Mouse (Mus musculus): ENCODE results near the gene Mrpl33. TPM values are rescaled to one million over a fixed set of nuclear protein-coding genes. Genes with fewer than 3 reads are reported as not detected.

The Mrpl33 gene
- 237 and 243 TPM in 2 replicates for polyA plus RNA-seq (2016; fragmentation: Nextera tagmentation; extraction: Ambion mirVana)

- H3K9me3 ChIP-seq: no peaks in the 10 kb centered on the region
- WGBS: 7% methylated on average over 26 of the region's 26 CpGs
- H3K27ac ChIP-seq (replicated peaks): peak within 1 kb of the TSS; percentile 71
- peak within 1 kb of the TSS; percentile 57 for H3K4me3 ChIP-seq
- no peaks in the 10 kb centered on the region for H3K36me3 ChIP-seq (replicated peaks)
- peak; percentile 57 for DNase-seq (ENCODE audit: low spot score)
- H3K27me3 ChIP-seq (replicated peaks; ENCODE audit: low read depth, poor library complexity, severe bottlenecking): peaks cover 20% of the 10 kb centered on the region
- H3K4me1 ChIP-seq: peaks cover 18% of the 10 kb centered on the region
Measured at GRCm38 (mm10) chr5:31596481-31597429, at the start of gene Mrpl33. TSS of gene Mrpl33 (plus strand) at chr5:31596935.

DNA sequence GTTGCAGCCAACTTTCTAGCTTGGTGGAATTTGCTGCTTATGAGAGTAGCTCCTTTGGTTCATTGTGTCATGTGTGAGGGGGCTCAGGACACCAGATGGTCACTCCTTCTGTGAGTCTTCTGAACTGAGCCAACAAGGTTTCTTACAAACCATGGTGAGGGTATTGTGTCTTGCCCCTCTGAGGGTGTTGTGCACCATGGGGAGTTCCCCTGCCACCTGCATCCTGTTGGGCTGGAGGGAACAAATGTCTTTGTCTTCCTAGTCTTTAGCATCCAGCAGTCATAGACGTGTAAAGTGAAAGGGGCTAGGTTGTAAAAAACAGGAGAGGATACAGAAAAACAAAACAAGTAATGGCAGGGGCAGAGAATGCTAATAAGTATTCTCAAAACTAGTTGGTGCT lies 37.3 kb upstream of the Mrpl33 start:
- H3K9me3 ChIP-seq: no peaks in the 10 kb centered on the region
- peaks cover 66% of the 10 kb centered on the region for H3K36me3 ChIP-seq (replicated peaks)
- no peaks in the 10 kb centered on the region for H3K27me3 ChIP-seq (replicated peaks; ENCODE audit: low read depth, poor library complexity, severe bottlenecking)
- H3K4me1 ChIP-seq: peaks cover 4% of the 10 kb centered on the region; the same call in 1 of the 2 replicates
- H3K4me3 ChIP-seq: no peak overlapping the region
- no peak overlapping the region for H3K27ac ChIP-seq (replicated peaks)
- no peak for DNase-seq (ENCODE audit: low spot score)
- WGBS: 52% methylated on average over 1 of the region's 1 CpGs

GRCm38 (mm10) chr5:31560352-31560751 lies 36.4 kb upstream of the Mrpl33 start:
- H3K4me1 ChIP-seq: peaks cover 4% of the 10 kb centered on the region; the same call in 1 of the 2 replicates
- no peak overlapping the region for H3K4me3 ChIP-seq
- no peak for DNase-seq (ENCODE audit: low spot score)
- peaks cover 64% of the 10 kb centered on the region for H3K36me3 ChIP-seq (replicated peaks)
- no peak overlapping the region for H3K27ac ChIP-seq (replicated peaks)
- 96% methylated on average over 2 of the region's 2 CpGs for WGBS
- no peaks in the 10 kb centered on the region for H3K27me3 ChIP-seq (replicated peaks; ENCODE audit: low read depth, poor library complexity, severe bottlenecking)
- H3K9me3 ChIP-seq: no peaks in the 10 kb centered on the region

GRCm38 (mm10) chr5:31562036-31562666 lies 34.6 kb upstream of the Mrpl33 start:
- Histone ChIP-seq H3K27ac (replicated peaks) (no peak overlapping the region), H3K36me3 (replicated peaks) (peaks cover 46% of the 10 kb centered on the region), H3K27me3 (replicated peaks; ENCODE audit: low read depth, poor library complexity, severe bottlenecking) (no peaks in the 10 kb centered on the region), H3K9me3 (no peaks in the 10 kb centered on the region), H3K4me1 (peaks cover 4% of the 10 kb centered on the region; the same call in 1 of the 2 replicates), H3K4me3 (no peak overlapping the region)
- DNase-seq (ENCODE audit: low spot score): no peak
- WGBS: 90% methylated on average over 7 of the region's 7 CpGs

GRCm38 (mm10) chr5:31563496-31563895 lies 33.2 kb upstream of the Mrpl33 start:
- Histone ChIP-seq H3K9me3 (no peaks in the 10 kb centered on the region), H3K27ac (replicated peaks) (no peak overlapping the region), H3K4me1 (peaks cover 4% of the 10 kb centered on the region; the same call in 1 of the 2 replicates), H3K4me3 (no peak overlapping the region), H3K27me3 (replicated peaks; ENCODE audit: low read depth, poor library complexity, severe bottlenecking) (no peaks in the 10 kb centered on the region), H3K36me3 (replicated peaks) (peaks cover 39% of the 10 kb centered on the region)
- 9% methylated on average over 6 of the region's 6 CpGs for WGBS
- DNase-seq (ENCODE audit: low spot score): peak; percentile 80

GRCm38 (mm10) chr5:31563905-31564304 lies 32.8 kb upstream of the Mrpl33 start:
- peaks cover 4% of the 10 kb centered on the region; the same call in 1 of the 2 replicates for H3K4me1 ChIP-seq
- WGBS: 51% methylated on average over 7 of the region's 7 CpGs
- H3K4me3 ChIP-seq: no peak overlapping the region
- H3K9me3 ChIP-seq: no peaks in the 10 kb centered on the region
- no peaks in the 10 kb centered on the region for H3K27me3 ChIP-seq (replicated peaks; ENCODE audit: low read depth, poor library complexity, severe bottlenecking)
- no peak for DNase-seq (ENCODE audit: low spot score)
- H3K36me3 ChIP-seq (replicated peaks): peaks cover 39% of the 10 kb centered on the region
- H3K27ac ChIP-seq (replicated peaks): no peak overlapping the region

DNA sequence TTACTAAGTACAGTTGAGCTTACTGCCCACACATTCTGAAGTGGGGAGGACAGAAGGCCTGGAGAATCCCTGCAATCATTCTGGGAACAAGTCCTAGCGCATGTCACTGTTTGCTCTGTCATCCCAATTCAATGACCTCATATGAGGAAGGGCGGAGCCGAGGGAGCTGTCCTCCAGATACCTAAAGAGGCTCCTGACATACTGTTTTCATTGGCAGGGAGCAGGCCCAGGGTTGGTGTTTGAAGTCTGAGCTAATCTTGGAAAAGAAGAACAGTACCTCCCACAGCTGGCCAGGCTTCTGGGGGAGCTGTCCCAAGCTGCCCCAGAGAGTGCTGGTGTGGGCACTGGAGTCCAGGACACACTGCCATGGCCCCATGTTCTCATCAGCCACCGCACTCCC lies 31.8 kb upstream of the Mrpl33 start:
- H3K36me3 ChIP-seq (replicated peaks): peaks cover 33% of the 10 kb centered on the region
- no peak for DNase-seq (ENCODE audit: low spot score)
- no peak overlapping the region for H3K27ac ChIP-seq (replicated peaks)
- no peak overlapping the region for H3K4me3 ChIP-seq
- H3K4me1 ChIP-seq: peaks cover 4% of the 10 kb centered on the region; the same call in 1 of the 2 replicates
- no peaks in the 10 kb centered on the region for H3K9me3 ChIP-seq
- H3K27me3 ChIP-seq (replicated peaks; ENCODE audit: low read depth, poor library complexity, severe bottlenecking): no peaks in the 10 kb centered on the region
- WGBS: 91% methylated on average over 4 of the region's 4 CpGs

DNA sequence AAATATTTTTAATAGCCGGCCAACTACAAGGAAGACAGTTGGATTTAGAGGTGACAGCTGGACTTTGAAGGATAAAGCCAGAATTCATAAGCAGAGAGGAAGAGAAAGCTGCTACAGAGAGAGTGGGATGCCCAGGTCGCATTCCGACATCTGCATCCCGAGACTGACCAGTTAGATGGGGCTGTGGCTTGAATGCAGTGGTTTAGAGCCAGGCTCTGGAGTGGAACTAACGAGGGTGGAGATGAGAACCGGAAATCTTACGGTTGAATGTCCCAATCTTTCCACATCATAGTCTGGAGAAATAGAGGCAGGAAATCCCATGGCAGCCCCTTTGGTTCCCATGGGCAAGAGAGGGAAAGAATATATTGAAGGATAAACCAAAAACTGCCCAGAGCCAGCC lies 30.7 kb upstream of the Mrpl33 start:
- no peaks in the 10 kb centered on the region for H3K27me3 ChIP-seq (replicated peaks; ENCODE audit: low read depth, poor library complexity, severe bottlenecking)
- no peak for DNase-seq (ENCODE audit: low spot score)
- WGBS: 83% methylated on average over 7 of the region's 7 CpGs

DNA sequence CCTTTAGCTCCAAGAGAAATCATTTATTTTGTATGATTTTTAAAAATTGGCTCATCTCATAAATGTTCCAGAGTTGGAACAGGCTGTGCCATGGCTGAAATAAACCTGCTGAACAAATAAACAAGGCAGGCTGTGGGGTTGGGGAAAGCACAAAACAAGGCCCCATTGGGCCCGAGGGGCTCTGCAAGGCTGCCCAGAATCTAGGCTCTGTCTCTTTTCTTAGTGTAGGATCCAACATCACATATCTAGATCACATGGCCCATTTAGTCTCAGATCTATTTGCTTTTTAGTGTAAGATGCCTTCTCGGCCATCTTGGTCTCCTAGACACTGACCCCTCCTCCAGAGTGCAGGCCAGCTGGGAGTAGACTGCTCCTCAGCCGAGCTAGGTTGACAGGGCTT lies 30.3 kb upstream of the Mrpl33 start:
- Histone ChIP-seq H3K9me3 (no peaks in the 10 kb centered on the region), H3K4me3 (no peak overlapping the region), H3K27me3 (replicated peaks; ENCODE audit: low read depth, poor library complexity, severe bottlenecking) (no peaks in the 10 kb centered on the region; the same call in 1 of the 2 replicates), H3K36me3 (replicated peaks) (peaks cover 25% of the 10 kb centered on the region), H3K4me1 (peaks cover 13% of the 10 kb centered on the region), H3K27ac (replicated peaks) (no peak overlapping the region)
- 65% methylated on average over 3 of the region's 3 CpGs for WGBS
- no peak for DNase-seq (ENCODE audit: low spot score)

More for the DNA sequence above, 30.7 kb upstream of the Mrpl33 start:
- Histone ChIP-seq H3K4me1 (peaks cover 9% of the 10 kb centered on the region), H3K27ac (replicated peaks) (no peak overlapping the region), H3K9me3 (no peaks in the 10 kb centered on the region), H3K4me3 (no peak overlapping the region), H3K36me3 (replicated peaks) (peaks cover 26% of the 10 kb centered on the region)

GRCm38 (mm10) chr5:31567951-31568657 lies 28.6 kb upstream of the Mrpl33 start:
- DNase-seq (ENCODE audit: low spot score): no peak
- no peak overlapping the region for H3K27ac ChIP-seq (replicated peaks)
- WGBS: 82% methylated on average over 5 of the region's 5 CpGs
- H3K4me3 ChIP-seq: no peak overlapping the region
- no peaks in the 10 kb centered on the region; the same call in 1 of the 2 replicates for H3K27me3 ChIP-seq (replicated peaks; ENCODE audit: low read depth, poor library complexity, severe bottlenecking)
- no peaks in the 10 kb centered on the region for H3K9me3 ChIP-seq
- H3K4me1 ChIP-seq: peaks cover 16% of the 10 kb centered on the region
- peaks cover 14% of the 10 kb centered on the region for H3K36me3 ChIP-seq (replicated peaks)

- Histone ChIP-seq H3K27ac (replicated peaks) (peak overlapping the region; percentile 49), H3K27me3 (replicated peaks; ENCODE audit: low read depth, poor library complexity, severe bottlenecking) (no peaks in the 10 kb centered on the region; the same call in 1 of the 2 replicates), H3K9me3 (no peaks in the 10 kb centered on the region), H3K4me3 (peak overlapping the region; percentile 29), H3K36me3 (replicated peaks) (peaks cover 7% of the 10 kb centered on the region; the same call in 1 of the 2 replicates), H3K4me1 (peaks cover 12% of the 10 kb centered on the region)
- no peak for DNase-seq (ENCODE audit: low spot score)
- WGBS: 13% methylated on average over 20 of the region's 20 CpGs
Measured at GRCm38 (mm10) chr5:31571023-31571608, 25.6 kb upstream of the Mrpl33 start.

GRCm38 (mm10) chr5:31573722-31574121 lies 23.0 kb upstream of the Mrpl33 start:
- no peak overlapping the region for H3K27ac ChIP-seq (replicated peaks)
- WGBS: 91% methylated on average over 3 of the region's 3 CpGs

More at GRCm38 (mm10) chr5:31573722-31574121, 23.0 kb upstream of the Mrpl33 start:
- no peaks in the 10 kb centered on the region for H3K9me3 ChIP-seq
- no peaks in the 10 kb centered on the region; the same call in 1 of the 2 replicates for H3K27me3 ChIP-seq (replicated peaks; ENCODE audit: low read depth, poor library complexity, severe bottlenecking)
- peaks cover 17% of the 10 kb centered on the region for H3K4me1 ChIP-seq
- DNase-seq (ENCODE audit: low spot score): no peak
- H3K36me3 ChIP-seq (replicated peaks): peaks cover 5% of the 10 kb centered on the region; the same call in 1 of the 2 replicates
- no peak overlapping the region for H3K4me3 ChIP-seq
